Mouse (Mus musculus): ENCODE results near the gene Frmd8. TPM values are rescaled to one million over a fixed set of nuclear protein-coding genes. Genes with fewer than 3 reads are reported as not detected.

Gene Frmd8
- polyA plus RNA-seq, 1 experiment, result 23.1 TPM

DNA sequence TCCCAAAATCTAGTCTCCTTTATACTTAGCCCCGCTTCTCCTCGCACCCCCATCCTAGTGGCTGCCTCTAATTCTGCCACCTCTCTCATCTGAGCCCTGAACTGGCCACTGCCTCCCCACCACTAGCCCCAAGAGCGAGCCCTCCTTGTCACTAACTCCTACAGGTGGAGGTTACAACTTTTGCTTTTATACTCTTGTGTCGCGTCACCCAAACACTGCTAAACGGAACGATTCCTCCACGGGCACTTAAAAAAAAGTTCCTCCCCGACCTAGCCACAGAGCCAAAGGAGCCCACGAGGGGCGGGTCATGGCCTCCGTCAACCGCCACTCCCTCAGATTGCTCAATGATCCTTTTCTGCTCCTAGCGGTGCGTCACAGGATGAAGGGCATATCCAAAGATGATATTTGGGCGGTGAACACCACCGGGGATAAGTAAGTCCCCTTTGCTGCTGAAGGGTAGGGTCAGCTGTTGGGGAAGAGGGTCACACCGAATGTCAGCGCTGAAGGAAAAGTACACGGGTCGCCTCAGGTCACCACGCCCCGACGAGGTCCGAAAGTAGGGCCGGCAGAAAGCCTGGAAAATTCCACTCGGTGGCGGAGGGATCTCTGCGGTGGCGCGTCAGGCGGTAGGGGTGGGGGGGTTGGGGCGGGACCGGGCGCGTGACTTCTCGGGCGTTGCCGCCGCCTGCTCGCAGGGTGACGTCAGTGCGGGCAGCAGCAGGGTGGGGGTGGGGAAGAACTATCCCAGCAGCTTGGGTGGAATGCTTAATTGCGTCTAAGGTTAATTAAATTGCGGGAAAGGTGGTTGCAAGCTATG, 29.5 kb downstream of the Frmd8 start:
- under 1% methylated on average over 45 of the region's 45 CpGs for WGBS
- TF ChIP-seq POLR2A (IDR thresholded peaks at IDR 0.05; ENCODE audit: low read depth, low read length), result peak; percentile 100
- 0 out of 2 replicates have a peak, but pooled peaks have one; percentile 16 for TF ChIP-seq CTCF (conservative IDR thresholded peaks at IDR 0.05; ENCODE audit: insufficient read depth, insufficient read length, low read depth, low read length)
- peaks cover 11% of the 10 kb centered on the region for H3K36me3 ChIP-seq (ENCODE audit: control insufficient read depth, insufficient read depth, low read length)
- no peaks in the 10 kb centered on the region for H3K27me3 ChIP-seq (replicated peaks; ENCODE audit: control insufficient read depth, insufficient read depth, low read length)
- DNase-seq, result peak; percentile 99
- peak overlapping the region; percentile 97 for H3K27ac ChIP-seq (ENCODE audit: insufficient read depth, low read depth, low read length)
- H3K4me3 ChIP-seq (ENCODE audit: insufficient read depth, low read depth, low read length), result peak overlapping the region; percentile 97
- H3K4me1 ChIP-seq (ENCODE audit: control insufficient read depth, insufficient read depth, low read length), result peaks cover 34% of the 10 kb centered on the region

DNA sequence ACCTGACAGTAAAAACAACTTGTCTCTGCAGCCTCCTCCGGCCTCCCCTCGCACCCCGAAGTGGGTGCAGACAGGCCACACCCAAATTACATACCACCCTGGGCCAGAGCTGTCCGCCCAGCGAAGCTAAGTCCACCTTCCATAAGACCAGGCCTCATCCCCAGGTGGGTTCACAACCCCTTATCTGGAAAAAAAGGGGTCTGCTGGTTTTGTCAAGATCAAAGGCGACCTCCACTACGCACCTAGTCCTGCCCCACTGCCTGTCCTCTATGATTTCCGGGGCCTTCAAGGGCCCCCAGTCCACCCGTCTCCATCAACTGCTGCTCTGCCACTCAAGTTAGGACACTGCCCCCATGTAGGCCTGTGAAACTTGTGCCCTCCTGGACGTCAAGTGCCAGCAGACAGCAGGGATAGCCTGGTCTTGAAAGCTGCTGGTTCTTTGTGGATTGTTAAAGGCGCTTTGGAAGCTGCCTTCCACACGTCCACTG, 30.2 kb downstream of the Frmd8 start:
- peaks cover 33% of the 10 kb centered on the region for H3K4me1 ChIP-seq (ENCODE audit: control insufficient read depth, insufficient read depth, low read length)
- 13% methylated on average over 12 of the region's 12 CpGs for WGBS

DNA sequence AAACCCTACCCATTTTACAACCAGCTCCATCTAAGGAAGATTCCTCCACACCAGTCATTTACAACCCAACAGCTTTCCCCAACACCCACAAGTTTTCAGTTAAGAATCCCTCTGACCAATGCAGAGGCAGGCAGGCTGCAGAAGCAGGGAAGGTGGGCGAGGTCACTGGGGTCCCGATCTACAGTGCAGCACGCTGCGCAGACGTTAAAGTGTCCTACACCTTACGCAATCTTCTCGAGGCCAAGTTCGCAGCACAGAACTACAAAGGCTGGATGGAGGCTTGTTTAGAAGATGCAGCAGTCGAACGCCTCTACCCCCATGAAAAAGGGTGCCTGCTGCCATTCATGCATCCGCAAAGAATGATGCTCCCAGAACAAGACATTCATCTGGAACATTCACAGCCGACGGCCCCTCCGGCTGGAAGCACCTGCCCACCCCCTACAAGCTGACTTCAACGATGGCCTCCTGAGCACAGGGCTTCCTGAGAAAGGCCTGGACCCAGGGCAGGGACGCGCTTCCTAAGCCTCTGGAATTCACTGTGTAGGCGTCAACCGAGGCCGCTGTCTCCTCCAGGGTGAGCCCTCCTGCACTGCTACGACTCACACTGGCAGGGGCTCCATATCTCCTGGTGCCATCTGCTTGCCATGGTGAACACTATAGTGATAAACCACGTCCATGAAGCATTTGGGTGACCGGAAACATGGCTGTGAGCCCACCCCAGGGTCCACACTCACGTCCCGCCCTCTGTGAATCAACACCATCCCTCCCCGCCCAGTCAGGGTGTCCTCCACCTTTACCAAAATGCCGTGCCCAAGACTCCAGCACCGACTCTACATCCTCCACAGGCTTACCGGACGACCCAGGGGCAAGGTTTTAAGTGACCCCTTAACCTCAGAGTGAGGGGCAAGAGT, 31.0 kb downstream of the Frmd8 start:
- DNase-seq, result peak; percentile 52
- 13% methylated on average over 30 of the region's 30 CpGs for WGBS

More for the DNA sequence above, 30.2 kb downstream of the Frmd8 start:
- no peak for DNase-seq
- TF ChIP-seq POLR2A (IDR thresholded peaks at IDR 0.05; ENCODE audit: low read depth, low read length), result peak; percentile 66
- TF ChIP-seq CTCF (conservative IDR thresholded peaks at IDR 0.05; ENCODE audit: insufficient read depth, insufficient read length, low read depth, low read length), result no peak
- Histone ChIP-seq H3K27ac (ENCODE audit: insufficient read depth, low read depth, low read length) (peak overlapping the region; percentile 97), H3K36me3 (ENCODE audit: control insufficient read depth, insufficient read depth, low read length) (peaks cover 11% of the 10 kb centered on the region), H3K4me3 (ENCODE audit: insufficient read depth, low read depth, low read length) (peak overlapping the region; percentile 97), H3K27me3 (replicated peaks; ENCODE audit: control insufficient read depth, insufficient read depth, low read length) (no peaks in the 10 kb centered on the region)

DNA sequence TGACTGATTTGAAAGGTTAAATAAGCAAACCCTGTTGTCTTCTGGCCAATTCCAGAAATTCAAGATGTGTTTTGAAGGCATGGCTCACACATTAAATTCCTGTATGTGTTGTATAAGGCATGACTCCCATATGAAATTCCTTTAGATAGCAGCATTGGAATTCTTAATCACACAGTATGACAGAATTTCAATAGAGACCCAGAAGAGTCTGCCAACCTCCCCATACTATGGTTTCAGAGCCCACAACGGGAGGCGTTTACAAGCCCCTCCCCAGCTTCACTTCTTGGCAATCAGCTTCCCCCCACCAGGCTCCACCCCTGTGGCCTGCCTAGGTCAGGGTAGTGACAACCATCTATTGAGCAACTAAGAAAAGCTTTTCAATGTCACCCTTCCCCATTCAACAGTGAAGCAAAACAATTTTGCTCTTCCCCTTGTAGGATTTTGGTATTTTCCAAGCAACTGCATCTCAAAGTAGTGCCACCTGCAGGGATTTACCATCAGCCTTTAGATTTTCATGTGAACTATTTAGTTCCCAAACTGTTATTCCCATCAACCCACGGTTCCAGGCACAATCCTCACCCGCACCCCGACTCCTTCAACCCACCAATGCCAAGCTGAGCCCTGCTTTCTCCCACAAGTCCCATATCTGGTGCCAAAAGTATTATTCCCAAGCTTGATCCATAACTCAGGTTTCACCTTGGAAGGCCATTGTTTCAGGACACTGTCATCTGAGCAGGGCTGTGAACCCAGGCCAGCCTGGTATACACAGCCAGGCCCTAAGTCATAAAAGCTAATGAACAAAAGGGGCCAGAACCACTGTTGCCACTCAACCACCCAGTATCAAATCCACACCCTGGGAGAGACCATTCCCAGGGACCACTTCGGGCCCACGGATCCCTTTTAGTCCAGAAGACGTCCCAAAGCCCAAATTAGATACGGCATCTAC, 32.0 kb downstream of the Frmd8 start:
- Histone ChIP-seq H3K36me3 (ENCODE audit: control insufficient read depth, insufficient read depth, low read length) (peaks cover 11% of the 10 kb centered on the region), H3K27me3 (replicated peaks; ENCODE audit: control insufficient read depth, insufficient read depth, low read length) (no peaks in the 10 kb centered on the region), H3K4me3 (ENCODE audit: insufficient read depth, low read depth, low read length) (peak overlapping the region; percentile 97), H3K27ac (ENCODE audit: insufficient read depth, low read depth, low read length) (peak overlapping the region; percentile 97), H3K4me1 (ENCODE audit: control insufficient read depth, insufficient read depth, low read length) (peaks cover 28% of the 10 kb centered on the region)
- 12% methylated on average over 9 of the region's 9 CpGs for WGBS
- peak; percentile 73 for DNase-seq
- peak; percentile 83 for TF ChIP-seq POLR2A (IDR thresholded peaks at IDR 0.05; ENCODE audit: low read depth, low read length)
- no peak; the same call in 1 of the 2 replicates for TF ChIP-seq CTCF (conservative IDR thresholded peaks at IDR 0.05; ENCODE audit: insufficient read depth, insufficient read length, low read depth, low read length)

More for the DNA sequence above, 31.0 kb downstream of the Frmd8 start:
- Histone ChIP-seq H3K4me3 (ENCODE audit: insufficient read depth, low read depth, low read length) (peak overlapping the region; percentile 97), H3K4me1 (ENCODE audit: control insufficient read depth, insufficient read depth, low read length) (peaks cover 30% of the 10 kb centered on the region), H3K27me3 (replicated peaks; ENCODE audit: control insufficient read depth, insufficient read depth, low read length) (no peaks in the 10 kb centered on the region), H3K36me3 (ENCODE audit: control insufficient read depth, insufficient read depth, low read length) (peaks cover 11% of the 10 kb centered on the region), H3K27ac (ENCODE audit: insufficient read depth, low read depth, low read length) (peak overlapping the region; percentile 97)
- TF ChIP-seq CTCF (conservative IDR thresholded peaks at IDR 0.05; ENCODE audit: insufficient read depth, insufficient read length, low read depth, low read length), result no peak
- peak; percentile 79 for TF ChIP-seq POLR2A (IDR thresholded peaks at IDR 0.05; ENCODE audit: low read depth, low read length)

DNA sequence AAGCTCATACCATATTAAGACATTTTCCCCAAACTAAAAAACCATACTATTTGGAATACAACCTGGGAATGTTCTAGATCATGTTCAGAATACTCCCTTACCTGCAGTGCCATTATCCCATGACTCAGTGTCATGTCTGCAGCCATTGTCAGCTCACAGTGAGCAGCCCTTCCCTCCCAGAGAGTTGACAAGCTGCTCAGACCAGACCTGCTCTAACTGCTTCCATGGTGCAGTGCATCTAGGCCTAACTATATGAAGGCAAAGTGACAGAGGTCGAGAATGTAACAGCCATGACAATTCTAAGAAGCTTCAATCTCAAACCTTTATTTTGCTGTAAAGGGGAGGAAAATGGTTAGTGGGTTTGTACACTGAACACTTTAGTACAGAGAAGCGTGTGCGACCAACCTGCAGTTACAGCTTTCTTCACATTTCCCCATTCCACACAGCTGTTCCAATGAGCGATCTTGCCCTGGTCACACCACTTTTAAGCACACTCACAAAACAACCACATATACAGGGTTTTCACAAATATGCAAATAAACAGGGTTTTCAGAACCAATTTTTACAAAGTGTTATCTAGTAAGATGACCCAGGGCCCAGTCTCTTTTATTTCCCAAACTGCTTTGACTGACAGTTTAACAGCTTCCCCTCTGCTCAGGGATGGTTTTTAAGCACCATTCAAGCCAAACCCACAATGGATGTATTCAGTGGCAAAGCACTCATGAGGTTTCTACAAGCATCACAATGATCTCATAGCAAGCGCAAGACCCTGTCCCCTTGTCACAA, 32.9 kb downstream of the Frmd8 start:
- peak; percentile 13; the same call in 1 of the 2 replicates for TF ChIP-seq CTCF (conservative IDR thresholded peaks at IDR 0.05; ENCODE audit: insufficient read depth, insufficient read length, low read depth, low read length)
- peak; percentile 62 for TF ChIP-seq POLR2A (IDR thresholded peaks at IDR 0.05; ENCODE audit: low read depth, low read length)
- H3K4me1 ChIP-seq (ENCODE audit: control insufficient read depth, insufficient read depth, low read length), result peaks cover 24% of the 10 kb centered on the region
- H3K36me3 ChIP-seq (ENCODE audit: control insufficient read depth, insufficient read depth, low read length), result peaks cover 11% of the 10 kb centered on the region
- H3K4me3 ChIP-seq (ENCODE audit: insufficient read depth, low read depth, low read length), result peak overlapping the region; percentile 97
- peak; percentile 51 for DNase-seq
- WGBS, result 5% methylated on average over 5 of the region's 5 CpGs
- no peaks in the 10 kb centered on the region for H3K27me3 ChIP-seq (replicated peaks; ENCODE audit: control insufficient read depth, insufficient read depth, low read length)
- peak overlapping the region; percentile 97 for H3K27ac ChIP-seq (ENCODE audit: insufficient read depth, low read depth, low read length)

Measured in kidney, adult 2 months (tissue).